Mouse (Mus musculus) midbrain, embryonic 11.5 days (tissue): ENCODE data around the gene Gxylt2. TPM values are rescaled to one million over a fixed set of nuclear protein-coding genes. Genes with fewer than 3 reads are reported as not detected.

Source experiments
- ATAC-seq: fragments of 200-750 bp; cut with Nextera tagmentation; 2 replicates; pipeline ENCODE4 v1.8.0; 2017; ENCODE audit warnings: moderate TSS enrichment, moderate library complexity; ENCODE audit not compliant: low FRiP score
- DNase-seq: peaks from one replicate; pipeline ENCODE4 v3.0.0; 2015; ENCODE audit warnings: low spot score; ENCODE audit errors: missing footprints
- H3K27ac ChIP-seq: fragments of 300-500 bp; sonication (generic); 2 replicates; pipeline ENCODE4 v1.5.1; 2014; ENCODE audit warnings: low read depth, low read length
- H3K27me3 ChIP-seq: fragments of 300-500 bp; sonication (generic); 2 replicates; pipeline ENCODE4 v1.6.1; 2014; ENCODE audit warnings: mild to moderate bottlenecking, low read length, moderate library complexity, mixed read lengths; ENCODE audit not compliant: control insufficient read depth, insufficient read depth
- H3K36me3 ChIP-seq: fragments of 300-500 bp; sonication (generic); 2 replicates; pipeline ENCODE4 v1.6.1; 2014; ENCODE audit warnings: mild to moderate bottlenecking, low read length, moderate library complexity, mixed read lengths; ENCODE audit not compliant: control insufficient read depth, insufficient read depth
- H3K4me1 ChIP-seq: fragments of 300-500 bp; sonication (generic); 2 replicates; pipeline ENCODE4 v1.6.1; 2014; ENCODE audit warnings: low read length; ENCODE audit not compliant: control insufficient read depth, insufficient read depth
- H3K4me2 ChIP-seq: fragments of 300-500 bp; sonication (generic); 2 replicates; pipeline ENCODE4 v1.6.1; 2014; ENCODE audit warnings: mild to moderate bottlenecking, moderate library complexity
- H3K4me3 ChIP-seq: fragments of 300-500 bp; sonication (generic); 2 replicates; pipeline ENCODE4 v1.5.1; 2014; ENCODE audit warnings: low read depth, low read length
- H3K9ac ChIP-seq: fragments of 300-500 bp; sonication (generic); 2 replicates; pipeline ENCODE4 v1.6.1; 2014; ENCODE audit warnings: low read length
- H3K9me3 ChIP-seq: fragments of 300-500 bp; sonication (generic); 2 replicates; pipeline ENCODE4 v1.6.1; 2016; ENCODE audit warnings: low read length; ENCODE audit not compliant: control insufficient read depth
- WGBS: fragments of 180-500 bp; shearing (Covaris S2); extraction: QIAGEN DNeasy Blood & Tissue Kit; methylation state at CpG from one replicate; pipeline ENCODE4 v1.1.7; 2014; 5-methylcytosine and 5-hydroxymethylcytosine counted together
- polyA plus RNA-seq: library from polyadenylated mRNA; unstranded; fragments of >200 nt; fragmentation: Nextera tagmentation; extraction: Ambion mirVana; gene quantifications from 2 replicates; pipeline ENCODE4 v1.2.1, GENCODE M21; 2014

Gene Gxylt2
- polyA plus RNA-seq, 1 experiment from 2014 or later: 3.8 TPM

GRCm38 (mm10) chr6:100720882-100721721 lies 16.6 kb downstream of the Gxylt2 start:
- DNase-seq (peak; percentile 49), ATAC-seq (0 out of 2 replicates have a peak, but pooled peaks have one; percentile 35)
- no peaks in the 10 kb centered on the region for H3K27me3 ChIP-seq
- H3K4me3 ChIP-seq: no peak overlapping the region
- H3K4me1 ChIP-seq: no peaks in the 10 kb centered on the region
- H3K36me3 ChIP-seq: no peaks in the 10 kb centered on the region
- H3K4me2 ChIP-seq: no peak overlapping the region
- WGBS: 58% methylated on average over 17 of the region's 17 CpGs
- H3K27ac ChIP-seq: no peak overlapping the region
- no peak overlapping the region for H3K9ac ChIP-seq
- H3K9me3 ChIP-seq: no peaks in the 10 kb centered on the region

GRCm38 (mm10) chr6:100731996-100732375 lies 27.5 kb downstream of the Gxylt2 start:
- no peaks in the 10 kb centered on the region for H3K4me1 ChIP-seq
- H3K9me3 ChIP-seq: no peaks in the 10 kb centered on the region
- no peak overlapping the region for H3K4me2 ChIP-seq
- no peak overlapping the region for H3K27ac ChIP-seq
- H3K36me3 ChIP-seq: no peaks in the 10 kb centered on the region
- 82% methylated on average over 9 of the region's 9 CpGs for WGBS
- H3K4me3 ChIP-seq: no peak overlapping the region
- no peak overlapping the region for H3K9ac ChIP-seq
- DNase-seq (peak; percentile 74), ATAC-seq (no peak)
- no peaks in the 10 kb centered on the region for H3K27me3 ChIP-seq

- Histone ChIP-seq H3K9me3 (no peaks in the 10 kb centered on the region), H3K9ac (no peak overlapping the region), H3K4me2 (no peak overlapping the region), H3K27me3 (no peaks in the 10 kb centered on the region), H3K4me3 (no peak overlapping the region), H3K27ac (no peak overlapping the region), H3K4me1 (no peaks in the 10 kb centered on the region), H3K36me3 (no peaks in the 10 kb centered on the region)
- peak; percentile 45 for DNase-seq
- no peak for ATAC-seq
- 73% methylated on average over 12 of the region's 12 CpGs for WGBS
Measured at GRCm38 (mm10) chr6:100732376-100733021, 28.0 kb downstream of the Gxylt2 start.

GRCm38 (mm10) chr6:100733218-100733617 lies 28.7 kb downstream of the Gxylt2 start:
- 93% methylated on average over 10 of the region's 10 CpGs for WGBS
- no peaks in the 10 kb centered on the region for H3K4me1 ChIP-seq
- H3K9me3 ChIP-seq: no peaks in the 10 kb centered on the region
- H3K9ac ChIP-seq: no peak overlapping the region
- no peak overlapping the region for H3K27ac ChIP-seq
- H3K36me3 ChIP-seq: no peaks in the 10 kb centered on the region
- peak; percentile 12 for DNase-seq
- no peak overlapping the region for H3K4me2 ChIP-seq
- H3K27me3 ChIP-seq: no peaks in the 10 kb centered on the region
- H3K4me3 ChIP-seq: no peak overlapping the region
- ATAC-seq: no peak

GRCm38 (mm10) chr6:100734321-100734720 lies 29.8 kb downstream of the Gxylt2 start:
- H3K27me3 ChIP-seq: no peaks in the 10 kb centered on the region
- H3K9me3 ChIP-seq: no peaks in the 10 kb centered on the region
- WGBS: 95% methylated on average over 6 of the region's 6 CpGs
- H3K4me1 ChIP-seq: no peaks in the 10 kb centered on the region
- DNase-seq: peak; percentile 54
- no peaks in the 10 kb centered on the region for H3K36me3 ChIP-seq
- H3K4me2 ChIP-seq: no peak overlapping the region
- no peak overlapping the region for H3K27ac ChIP-seq
- no peak overlapping the region for H3K9ac ChIP-seq
- H3K4me3 ChIP-seq: no peak overlapping the region
- no peak for ATAC-seq

- Histone ChIP-seq H3K27ac (no peak overlapping the region), H3K9ac (no peak overlapping the region), H3K27me3 (no peaks in the 10 kb centered on the region), H3K9me3 (no peaks in the 10 kb centered on the region), H3K4me3 (no peak overlapping the region), H3K4me1 (no peaks in the 10 kb centered on the region), H3K36me3 (no peaks in the 10 kb centered on the region), H3K4me2 (no peak overlapping the region)
- WGBS: 84% methylated on average over 4 of the region's 4 CpGs
- no peak for ATAC-seq
- peak; percentile 53 for DNase-seq
Measured at GRCm38 (mm10) chr6:100758431-100759208, 54.1 kb downstream of the Gxylt2 start.

GRCm38 (mm10) chr6:100767756-100768155 lies 63.2 kb downstream of the Gxylt2 start:
- no peaks in the 10 kb centered on the region for H3K36me3 ChIP-seq
- H3K9me3 ChIP-seq: no peaks in the 10 kb centered on the region
- no peak overlapping the region for H3K4me3 ChIP-seq
- WGBS: 85% methylated on average over 4 of the region's 4 CpGs
- no peak overlapping the region for H3K9ac ChIP-seq
- no peaks in the 10 kb centered on the region for H3K4me1 ChIP-seq
- no peak for ATAC-seq
- H3K27ac ChIP-seq: no peak overlapping the region
- no peak overlapping the region for H3K4me2 ChIP-seq
- DNase-seq: no peak
- H3K27me3 ChIP-seq: no peaks in the 10 kb centered on the region

- no peak for DNase-seq
- 83% methylated on average over 15 of the region's 15 CpGs for WGBS
Measured at GRCm38 (mm10) chr6:100775923-100776505, 71.5 kb downstream of the Gxylt2 start.

More at GRCm38 (mm10) chr6:100775923-100776505, 71.5 kb downstream of the Gxylt2 start:
- Histone ChIP-seq H3K4me3 (no peak overlapping the region), H3K27me3 (no peaks in the 10 kb centered on the region), H3K4me1 (no peaks in the 10 kb centered on the region), H3K9ac (no peak overlapping the region), H3K36me3 (no peaks in the 10 kb centered on the region), H3K4me2 (no peak overlapping the region), H3K27ac (no peak overlapping the region), H3K9me3 (no peaks in the 10 kb centered on the region)
- no peak for ATAC-seq
